Mouse (Mus musculus): ENCODE data around the gene Tcte2. TPM values are rescaled to one million over a fixed set of nuclear protein-coding genes. Genes with fewer than 3 reads are reported as not detected.
A peak's percentile ranks its signal among the peaks of the same experiment; 100 is the strongest.
"Not testable (repeated sequence)": the region's sequence is repeated elsewhere in the genome, so short reads cannot be mapped to it uniquely, and the experiment has no call there.

The Tcte2 gene
- polyA plus RNA-seq, 1 experiment, result 5.1 TPM

DNA sequence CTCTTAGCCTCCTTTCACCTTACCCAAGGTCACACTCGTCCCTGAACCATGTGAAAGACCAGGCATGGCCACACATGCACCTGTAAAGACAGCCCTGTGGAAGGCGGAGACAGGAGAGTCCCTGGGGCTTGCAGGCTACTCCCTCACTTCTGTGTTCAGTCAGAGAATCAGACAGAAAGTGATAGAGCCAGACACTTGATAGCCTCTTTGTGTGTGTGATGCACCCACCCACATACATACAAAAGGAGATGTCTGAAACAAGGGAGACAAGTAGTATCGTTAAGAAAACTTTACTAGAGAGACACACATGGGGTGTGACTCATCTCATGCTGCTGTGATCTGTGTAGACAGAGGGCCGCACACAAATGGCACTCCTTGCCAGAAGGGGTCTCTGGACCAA lies 81.3 kb downstream of the Tcte2 start:
- TF ChIP-seq POLR2A (IDR thresholded peaks at IDR 0.05; ENCODE audit: low read depth, low read length) (no peak), CTCF (conservative IDR thresholded peaks at IDR 0.05; ENCODE audit: insufficient read depth, insufficient read length, low read depth, low read length) (no peak)
- no peaks in the 10 kb centered on the region for H3K36me3 ChIP-seq (ENCODE audit: control insufficient read depth, insufficient read depth, low read length)
- H3K4me3 ChIP-seq (ENCODE audit: insufficient read depth, low read depth, low read length), result no peak overlapping the region
- no peak overlapping the region for H3K27ac ChIP-seq (ENCODE audit: insufficient read depth, low read depth, low read length)
- 0 out of 2 replicates have a peak, but pooled peaks cover 2% of the 10 kb centered on the region for H3K4me1 ChIP-seq (ENCODE audit: control insufficient read depth, insufficient read depth, low read length)
- DNase-seq, result no peak
- no peaks in the 10 kb centered on the region for H3K27me3 ChIP-seq (replicated peaks; ENCODE audit: control insufficient read depth, insufficient read depth, low read length)
- 78% methylated on average over 4 of the region's 4 CpGs for WGBS

DNA sequence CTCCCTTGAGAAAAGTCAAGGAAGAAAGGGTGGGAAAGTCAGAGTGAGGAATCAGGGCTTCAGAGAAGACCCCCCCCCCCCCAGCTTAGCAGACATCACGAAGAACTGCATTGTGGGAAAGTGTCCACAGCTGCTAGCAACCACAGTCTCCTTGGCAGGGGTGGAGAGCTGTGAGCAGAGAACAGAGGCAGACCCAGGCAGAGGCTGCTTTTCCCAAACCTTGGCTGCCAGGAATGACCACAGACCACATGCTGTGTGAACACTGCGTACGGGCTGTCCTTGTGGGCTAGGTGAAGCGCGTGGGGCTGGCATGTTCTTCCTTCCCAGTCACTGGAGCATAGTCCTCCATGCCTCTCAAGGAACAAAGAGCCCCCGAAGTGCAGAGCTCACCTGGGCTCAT lies 81.9 kb downstream of the Tcte2 start:
- Histone ChIP-seq H3K36me3 (ENCODE audit: control insufficient read depth, insufficient read depth, low read length) (no peaks in the 10 kb centered on the region), H3K27ac (ENCODE audit: insufficient read depth, low read depth, low read length) (no peak overlapping the region), H3K27me3 (replicated peaks; ENCODE audit: control insufficient read depth, insufficient read depth, low read length) (no peaks in the 10 kb centered on the region), H3K4me3 (ENCODE audit: insufficient read depth, low read depth, low read length) (no peak overlapping the region), H3K4me1 (ENCODE audit: control insufficient read depth, insufficient read depth, low read length) (0 out of 2 replicates have a peak, but pooled peaks cover 2% of the 10 kb centered on the region)
- WGBS, result 84% methylated on average over 6 of the region's 6 CpGs
- TF ChIP-seq POLR2A (IDR thresholded peaks at IDR 0.05; ENCODE audit: low read depth, low read length) (no peak), CTCF (conservative IDR thresholded peaks at IDR 0.05; ENCODE audit: insufficient read depth, insufficient read length, low read depth, low read length) (no peak)
- no peak for DNase-seq

DNA sequence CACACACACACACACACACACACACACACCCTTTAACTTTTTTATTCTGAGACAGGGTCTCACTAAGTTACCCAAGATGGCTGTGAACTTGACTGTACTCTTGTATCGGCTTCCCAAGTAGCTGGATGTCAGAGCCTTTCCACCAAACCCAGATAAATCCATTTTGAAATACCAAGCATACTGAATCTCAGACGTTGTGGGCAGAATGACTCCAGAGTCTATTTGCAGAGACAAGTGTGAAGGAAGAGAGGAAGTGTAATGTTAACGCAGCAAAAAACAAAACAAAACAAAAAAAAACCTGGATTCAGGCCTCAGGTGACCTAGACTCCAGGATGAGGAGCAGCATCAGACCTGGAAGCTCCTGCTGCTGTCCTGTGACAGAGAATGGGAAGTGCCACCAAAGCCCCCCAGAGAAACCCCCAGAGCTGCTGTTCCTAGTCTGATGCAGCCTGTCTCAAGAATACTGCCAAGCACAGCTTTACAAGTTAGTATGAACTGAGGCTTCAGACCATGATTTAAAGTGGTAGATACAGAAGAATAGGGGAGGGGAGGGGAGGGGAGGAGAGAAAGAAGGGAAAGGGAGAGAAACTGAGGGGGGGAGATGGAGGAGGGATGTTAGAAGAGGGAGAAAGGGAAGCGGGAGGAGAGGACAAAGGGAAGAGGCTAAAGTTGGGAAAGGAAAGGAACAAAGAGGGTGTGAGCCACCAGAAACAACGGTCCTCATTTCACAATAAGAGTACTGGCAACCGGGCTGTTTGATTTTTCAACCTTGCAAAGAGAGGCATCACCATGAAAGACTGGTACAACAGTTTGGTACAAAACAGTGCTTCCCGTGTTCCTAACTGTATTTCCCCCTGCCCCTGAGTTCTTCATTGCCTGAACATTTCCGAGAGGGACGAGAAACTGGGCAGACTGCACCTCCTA lies 84.1 kb downstream of the Tcte2 start:
- DNase-seq, result no peak
- TF ChIP-seq POLR2A (IDR thresholded peaks at IDR 0.05; ENCODE audit: low read depth, low read length) (no peak), CTCF (conservative IDR thresholded peaks at IDR 0.05; ENCODE audit: insufficient read depth, insufficient read length, low read depth, low read length) (no peak)
- 0 out of 2 replicates have a peak, but pooled peaks cover 2% of the 10 kb centered on the region for H3K4me1 ChIP-seq (ENCODE audit: control insufficient read depth, insufficient read depth, low read length)
- H3K36me3 ChIP-seq (ENCODE audit: control insufficient read depth, insufficient read depth, low read length), result no peaks in the 10 kb centered on the region
- H3K27me3 ChIP-seq (replicated peaks; ENCODE audit: control insufficient read depth, insufficient read depth, low read length), result no peaks in the 10 kb centered on the region
- 52% methylated on average over 9 of the region's 9 CpGs for WGBS
- H3K4me3 ChIP-seq (ENCODE audit: insufficient read depth, low read depth, low read length), result no peak overlapping the region
- no peak overlapping the region for H3K27ac ChIP-seq (ENCODE audit: insufficient read depth, low read depth, low read length)

DNA sequence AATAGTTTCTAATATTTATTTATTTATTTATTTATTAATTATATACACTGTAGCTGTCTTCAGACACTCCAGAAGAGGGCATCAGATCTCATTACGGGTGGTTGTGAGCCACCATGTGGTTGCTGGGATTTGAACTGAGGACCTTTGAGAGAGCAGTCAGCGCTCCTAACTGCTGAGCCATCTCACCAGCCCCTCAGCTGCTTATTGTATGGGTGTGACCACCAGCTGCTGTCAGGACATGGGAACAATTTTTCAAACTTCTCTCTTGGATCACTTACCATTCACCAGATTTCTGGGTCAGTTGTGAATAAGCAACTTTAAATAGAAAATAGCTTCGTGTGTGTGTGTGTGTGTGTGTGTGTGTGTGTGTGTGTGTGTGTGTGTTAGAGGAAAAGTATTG lies 85.5 kb downstream of the Tcte2 start:
- H3K27me3 ChIP-seq (replicated peaks; ENCODE audit: control insufficient read depth, insufficient read depth, low read length); H3K4me3 ChIP-seq (ENCODE audit: insufficient read depth, low read depth, low read length); H3K4me1 ChIP-seq (ENCODE audit: control insufficient read depth, insufficient read depth, low read length); H3K36me3 ChIP-seq (ENCODE audit: control insufficient read depth, insufficient read depth, low read length); DNase-seq; H3K27ac ChIP-seq (ENCODE audit: insufficient read depth, low read depth, low read length): not testable (repeated sequence)
- 84% methylated on average over 3 of the region's 3 CpGs for WGBS

DNA sequence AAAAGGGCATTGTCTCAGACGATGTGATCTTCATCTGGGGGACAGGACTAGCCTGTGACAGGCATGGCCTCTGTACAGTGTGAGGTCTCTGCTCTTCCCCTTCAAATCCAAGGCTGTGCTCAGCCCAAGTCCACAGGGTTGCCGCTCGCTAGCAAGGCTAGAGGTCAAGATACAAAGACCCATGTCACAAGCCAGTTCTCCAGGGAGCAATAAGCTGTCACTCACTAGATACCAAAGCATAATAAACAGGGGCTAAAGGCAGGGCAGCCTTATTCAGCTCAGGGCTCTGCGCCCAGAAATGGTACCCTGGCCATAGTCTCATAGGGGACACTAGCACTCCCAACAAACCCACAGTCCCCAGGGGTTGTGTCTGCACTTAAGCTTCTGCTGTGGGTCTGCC lies 86.0 kb downstream of the Tcte2 start:
- H3K27me3 ChIP-seq (replicated peaks; ENCODE audit: control insufficient read depth, insufficient read depth, low read length), result no peaks in the 10 kb centered on the region
- TF ChIP-seq CTCF (conservative IDR thresholded peaks at IDR 0.05; ENCODE audit: insufficient read depth, insufficient read length, low read depth, low read length) (no peak), POLR2A (IDR thresholded peaks at IDR 0.05; ENCODE audit: low read depth, low read length) (no peak)
- peaks cover 6% of the 10 kb centered on the region; the same call in 1 of the 2 replicates for H3K4me1 ChIP-seq (ENCODE audit: control insufficient read depth, insufficient read depth, low read length)
- no peaks in the 10 kb centered on the region for H3K36me3 ChIP-seq (ENCODE audit: control insufficient read depth, insufficient read depth, low read length)
- no peak overlapping the region for H3K4me3 ChIP-seq (ENCODE audit: insufficient read depth, low read depth, low read length)
- DNase-seq, result peak; percentile 67
- 63% methylated on average over 4 of the region's 4 CpGs for WGBS
- H3K27ac ChIP-seq (ENCODE audit: insufficient read depth, low read depth, low read length), result no peak overlapping the region

DNA sequence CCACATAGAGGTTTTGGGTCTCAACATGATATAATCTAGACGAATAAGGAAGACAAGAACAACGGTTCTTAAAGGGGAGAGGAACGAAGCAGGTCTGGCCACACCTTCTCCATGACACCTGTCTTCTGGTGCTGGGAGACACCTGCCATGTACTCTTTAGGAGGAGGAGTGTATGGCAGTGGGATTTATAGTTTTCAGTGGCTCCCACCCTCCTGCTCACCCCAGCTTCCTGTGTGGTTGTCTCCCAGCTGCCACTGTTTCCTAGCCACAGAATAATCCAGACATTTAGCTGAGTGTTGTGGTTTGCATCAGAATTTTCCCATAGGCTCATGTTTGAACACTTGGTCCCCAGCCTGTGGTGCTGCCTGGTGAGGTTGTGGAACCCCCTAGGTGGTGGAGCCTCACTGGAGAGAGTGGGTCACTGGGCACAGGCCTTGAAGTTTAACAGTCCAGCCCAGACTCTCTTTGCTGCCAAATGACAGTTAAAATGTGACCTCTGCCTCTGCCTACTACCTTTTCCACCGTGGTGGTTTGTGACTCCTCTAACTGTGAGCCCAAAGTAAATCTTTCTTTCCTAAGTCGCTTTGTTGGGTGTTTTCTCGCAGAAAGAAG lies 86.8 kb downstream of the Tcte2 start:
- WGBS, result 66% methylated on average over 6 of the region's 6 CpGs
- peak; percentile 80 for DNase-seq
- H3K27ac ChIP-seq (ENCODE audit: insufficient read depth, low read depth, low read length), result no peak overlapping the region

DNA sequence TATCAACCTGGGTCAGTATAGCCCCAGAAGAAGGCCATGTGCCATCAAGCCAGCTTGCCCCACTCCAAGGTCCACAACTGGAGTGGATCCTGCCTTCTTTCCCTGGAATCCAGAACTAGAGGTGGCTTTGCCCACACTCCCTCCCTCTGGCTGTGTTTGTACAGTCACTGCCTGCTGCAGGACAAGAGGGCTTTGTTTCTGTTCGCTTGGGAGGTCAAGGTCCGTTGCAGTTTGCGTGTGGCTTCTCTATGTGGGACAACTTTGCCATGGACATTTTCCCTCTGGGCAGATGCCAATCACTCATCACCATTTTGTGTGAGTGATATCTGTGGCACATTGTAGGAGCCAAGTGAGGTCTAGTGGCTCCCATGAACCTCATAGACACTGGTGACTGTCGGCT lies 89.9 kb downstream of the Tcte2 start:
- 66% methylated on average over 4 of the region's 4 CpGs for WGBS
- H3K4me1 ChIP-seq (ENCODE audit: control insufficient read depth, insufficient read depth, low read length), result peaks cover 12% of the 10 kb centered on the region; the same call in 1 of the 2 replicates
- H3K4me3 ChIP-seq (ENCODE audit: insufficient read depth, low read depth, low read length), result no peak overlapping the region
- no peaks in the 10 kb centered on the region for H3K36me3 ChIP-seq (ENCODE audit: control insufficient read depth, insufficient read depth, low read length)
- H3K27me3 ChIP-seq (replicated peaks; ENCODE audit: control insufficient read depth, insufficient read depth, low read length), result no peaks in the 10 kb centered on the region
- TF ChIP-seq POLR2A (IDR thresholded peaks at IDR 0.05; ENCODE audit: low read depth, low read length), result no peak
- TF ChIP-seq CTCF (conservative IDR thresholded peaks at IDR 0.05; ENCODE audit: insufficient read depth, insufficient read length, low read depth, low read length), result no peak
- DNase-seq, result peak; percentile 77
- no peak overlapping the region for H3K27ac ChIP-seq (ENCODE audit: insufficient read depth, low read depth, low read length)

More for the DNA sequence above, 86.8 kb downstream of the Tcte2 start:
- TF ChIP-seq POLR2A (IDR thresholded peaks at IDR 0.05; ENCODE audit: low read depth, low read length), result no peak
- TF ChIP-seq CTCF (conservative IDR thresholded peaks at IDR 0.05; ENCODE audit: insufficient read depth, insufficient read length, low read depth, low read length), result no peak
- Histone ChIP-seq H3K4me3 (ENCODE audit: insufficient read depth, low read depth, low read length) (no peak overlapping the region), H3K4me1 (ENCODE audit: control insufficient read depth, insufficient read depth, low read length) (peaks cover 6% of the 10 kb centered on the region; the same call in 1 of the 2 replicates), H3K36me3 (ENCODE audit: control insufficient read depth, insufficient read depth, low read length) (no peaks in the 10 kb centered on the region), H3K27me3 (replicated peaks; ENCODE audit: control insufficient read depth, insufficient read depth, low read length) (no peaks in the 10 kb centered on the region)
